18 mouse cellular contexts compared by ENCODE assay signal in genomic region chr16:94441361-94441760, GRCm38 (mm10).
"Had no signal": no experiment of that assay in that cellular context is flagged by ENCODE, and none has a peak within 500 bp of the region (broad histone marks: within the 10 kb centered on the region; RNA-seq: fewer than 3 reads in every experiment).

No protein-coding gene starts in this region.

- H3K4me3 ChIP-seq: limb, embryonic 10.5 days; limb, embryonic 13.5 days; liver, embryonic 12.5 days; liver, embryonic 15.5 days; midbrain, embryonic 12.5 days; midbrain, embryonic 15.5 days; neural tube, embryonic 12.5 days; neural tube, embryonic 15.5 days had no signal

- H3K27me3 ChIP-seq: limb, embryonic 13.5 days; liver, embryonic 12.5 days; liver, embryonic 15.5 days; midbrain, embryonic 12.5 days; midbrain, embryonic 15.5 days; neural tube, embryonic 12.5 days; neural tube, embryonic 15.5 days had no signal

- H3K9ac ChIP-seq: limb, embryonic 13.5 days; liver, embryonic 12.5 days; liver, embryonic 15.5 days; midbrain, embryonic 12.5 days; midbrain, embryonic 15.5 days; neural tube, embryonic 12.5 days; neural tube, embryonic 15.5 days had no signal

- H3K4me2 ChIP-seq: limb, embryonic 13.5 days; liver, embryonic 12.5 days; liver, embryonic 15.5 days; midbrain, embryonic 12.5 days; midbrain, embryonic 15.5 days; neural tube, embryonic 12.5 days; neural tube, embryonic 15.5 days had no signal

- DNase-seq: kidney, adult 9 months; kidney, postnatal 14 days; kidney, postnatal 4 days; liver; lung, adult 18-20 months; right cerebral cortex, adult 18-20 months; right cerebral cortex, postnatal 14 days; right cerebral cortex, postnatal 4 days; thymus, postnatal 25 days had no signal

- H3K9me3 ChIP-seq: limb, embryonic 10.5 days; limb, embryonic 13.5 days; liver, embryonic 12.5 days; liver, embryonic 15.5 days; midbrain, embryonic 12.5 days; midbrain, embryonic 15.5 days; neural tube, embryonic 12.5 days; neural tube, embryonic 15.5 days had no signal

- H3K4me1 ChIP-seq: limb, embryonic 10.5 days; limb, embryonic 13.5 days; liver, embryonic 12.5 days; liver, embryonic 15.5 days; midbrain, embryonic 12.5 days; midbrain, embryonic 15.5 days; neural tube, embryonic 12.5 days; neural tube, embryonic 15.5 days had no signal

- ATAC-seq: liver, embryonic 12.5 days; midbrain, embryonic 15.5 days had no signal

- H3K27ac ChIP-seq: limb, embryonic 10.5 days; limb, embryonic 13.5 days; liver, embryonic 12.5 days; liver, embryonic 15.5 days; macrophage; midbrain, embryonic 12.5 days; midbrain, embryonic 15.5 days; neural tube, embryonic 12.5 days; neural tube, embryonic 15.5 days had no signal
